Mouse (Mus musculus) gastrocnemius, adult 18-20 months (tissue): ENCODE measurements around the gene Tmem97. TPM values are rescaled to one million over a fixed set of nuclear protein-coding genes. Genes with fewer than 3 reads are reported as not detected.
"Not testable (repeated sequence)": the region's sequence is repeated elsewhere in the genome, so short reads cannot be mapped to it uniquely, and the experiment has no call there.

ENCODE experiments used
- DNase-seq: peaks from one replicate; pipeline ENCODE4 v3.0.0; 2021; ENCODE audit warnings: low spot score
- long read RNA-seq, 2 experiments: library from polyadenylated mRNA; stranded (forward); transcript quantifications; one replicate each; pipeline ENCODE4 v2.0.0; 2021
- total RNA-seq, 2 experiments: library from RNA; stranded (reverse); gene quantifications; 2 replicates each; pipeline ENCODE4 v1.2.3; 2021

Gene Tmem97
- total RNA-seq, result 1 to 10 TPM; 1.0 to 1.5 TPM
- long read RNA-seq, experiment 1, partial matches to known transcripts, result 0 of 4 reads
- long read RNA-seq, experiment 1, other reads (novel, unspliced or antisense), result 0 of 4 reads
- long read RNA-seq, experiment 2, partial matches to known transcripts, result 0 of 1 reads
- long read RNA-seq, experiment 2, other reads (novel, unspliced or antisense), result 1 of 1 reads

- DNase-seq, result peak; percentile 96
These were observed at the start of gene Tmem97 for GRCm38 (mm10) chr11:78550168-78551058. Tmem97 (minus strand) TSS chr11:78550777.

GRCm38 (mm10) chr11:78600051-78600450, 49.5 kb upstream of the Tmem97 start:
- no peak for DNase-seq

DNA sequence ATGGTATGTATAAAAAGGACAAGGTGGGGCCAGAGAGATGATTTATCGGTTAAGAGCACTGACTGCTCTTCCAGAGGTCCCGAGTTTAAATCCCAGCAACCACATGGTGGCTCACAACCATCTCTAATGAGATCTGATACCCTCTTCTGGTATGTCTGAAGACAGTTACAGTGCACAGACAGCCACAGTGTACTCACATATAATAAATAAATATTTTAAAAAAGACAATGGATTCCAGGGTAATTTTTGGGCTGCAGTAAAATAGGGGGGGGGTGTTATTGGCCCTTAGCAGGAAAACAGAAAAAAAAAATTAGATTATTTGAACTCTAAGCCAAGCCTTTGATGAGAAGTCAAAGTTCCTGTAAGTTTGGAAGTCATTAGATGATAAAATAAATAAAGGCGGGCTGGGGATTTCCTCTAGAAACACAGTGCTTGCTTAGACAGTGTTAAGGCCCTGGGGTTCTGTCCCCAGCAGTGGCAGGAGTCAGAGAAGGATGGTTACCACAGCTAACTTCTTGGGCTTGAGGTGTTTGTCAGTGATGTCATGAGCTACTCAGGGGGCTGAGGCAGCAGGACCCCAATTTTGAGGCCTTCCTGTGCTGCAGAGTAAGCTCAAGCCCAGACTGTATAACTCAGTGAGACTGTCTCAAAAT, 48.3 kb upstream of the Tmem97 start:
- DNase-seq, result no peak

DNA sequence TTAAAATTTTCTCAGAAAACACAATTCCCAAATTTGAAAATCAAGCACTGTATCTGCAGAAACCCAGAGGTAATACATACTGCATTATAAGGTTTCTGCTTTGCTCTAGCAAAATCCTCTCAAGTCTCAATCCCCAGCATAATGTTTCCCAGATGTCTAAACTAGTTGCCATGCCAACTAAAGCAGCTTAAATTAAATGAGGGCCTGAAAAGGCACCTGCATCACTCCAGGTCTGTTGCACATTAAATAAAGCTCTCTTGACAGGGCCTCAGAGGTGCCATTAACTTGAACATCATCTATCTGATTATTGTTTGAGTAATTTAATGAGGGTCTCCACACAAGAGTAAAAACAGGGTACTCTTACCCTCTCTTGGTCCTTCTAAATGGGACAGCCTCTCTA, 46.2 kb upstream of the Tmem97 start:
- no peak for DNase-seq

DNA sequence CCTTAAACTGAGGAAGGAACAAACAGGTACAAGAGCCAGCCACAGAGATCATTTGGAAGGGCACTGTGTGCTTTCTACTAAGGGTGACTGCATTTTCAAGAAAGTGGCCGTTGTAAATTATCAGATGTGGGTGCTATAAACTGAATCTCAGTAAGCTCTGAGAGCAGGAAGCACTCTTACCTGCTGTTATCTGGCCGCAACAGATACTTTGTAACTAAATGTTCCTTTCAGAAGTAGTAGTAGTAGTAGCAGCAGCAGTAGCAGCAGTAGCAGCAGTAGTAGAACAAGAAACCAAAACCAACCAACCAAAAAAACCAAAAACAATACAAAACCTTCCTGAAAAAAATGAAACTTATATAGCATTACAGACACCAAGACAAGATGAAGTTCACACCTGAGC, 45.2 kb upstream of the Tmem97 start:
- no peak for DNase-seq

GRCm38 (mm10) chr11:78594271-78594964, 43.8 kb upstream of the Tmem97 start:
- DNase-seq, result no peak

- not testable (repeated sequence) for DNase-seq
These were observed 37.1 kb upstream of the Tmem97 start for GRCm38 (mm10) chr11:78587677-78588076.

DNA sequence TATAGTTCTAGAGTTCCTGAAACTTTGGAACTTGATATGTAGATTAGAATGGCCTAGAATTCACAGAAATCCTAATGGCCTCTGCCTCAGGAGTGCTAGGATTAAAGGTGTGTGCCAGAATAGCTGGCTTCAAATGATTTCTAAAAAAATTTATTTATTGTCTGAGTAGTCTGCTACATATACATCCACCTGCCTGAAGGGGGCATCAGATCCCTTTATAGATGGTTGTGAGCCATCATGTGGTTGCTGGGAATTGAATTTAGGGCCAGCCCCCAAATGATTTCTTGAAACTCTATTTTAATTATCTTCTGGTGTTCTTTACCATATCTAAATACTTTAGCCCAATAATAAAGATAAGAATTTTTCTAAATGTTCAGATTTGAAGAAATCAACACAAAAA, 35.5 kb upstream of the Tmem97 start:
- DNase-seq, result no peak

- no peak for DNase-seq
These were observed 32.3 kb upstream of the Tmem97 start for GRCm38 (mm10) chr11:78582848-78583247.

- no peak for DNase-seq
These were observed 24.4 kb upstream of the Tmem97 start for GRCm38 (mm10) chr11:78574975-78575374.

DNA sequence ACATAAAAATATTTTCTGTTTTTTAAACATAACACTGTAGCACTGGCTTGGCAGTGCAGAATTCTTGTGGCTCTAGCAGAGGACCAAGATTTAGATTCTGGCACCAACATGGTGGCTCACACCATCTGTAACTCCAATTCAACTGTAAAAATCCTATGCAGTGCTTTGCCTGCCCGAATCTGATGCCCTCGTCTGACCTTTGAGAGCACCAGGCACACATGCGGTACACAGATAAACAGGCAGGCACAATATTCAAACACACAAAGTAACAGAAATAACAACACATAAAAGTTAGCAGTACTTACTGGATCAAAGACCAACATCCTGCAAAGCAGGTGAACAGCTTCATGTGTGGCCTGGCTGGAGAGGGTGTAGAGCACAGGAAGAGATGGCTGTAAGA, 24.0 kb upstream of the Tmem97 start:
- no peak for DNase-seq

- DNase-seq, result not testable (repeated sequence)
These were observed 23.5 kb upstream of the Tmem97 start for GRCm38 (mm10) chr11:78574031-78574430.

DNA sequence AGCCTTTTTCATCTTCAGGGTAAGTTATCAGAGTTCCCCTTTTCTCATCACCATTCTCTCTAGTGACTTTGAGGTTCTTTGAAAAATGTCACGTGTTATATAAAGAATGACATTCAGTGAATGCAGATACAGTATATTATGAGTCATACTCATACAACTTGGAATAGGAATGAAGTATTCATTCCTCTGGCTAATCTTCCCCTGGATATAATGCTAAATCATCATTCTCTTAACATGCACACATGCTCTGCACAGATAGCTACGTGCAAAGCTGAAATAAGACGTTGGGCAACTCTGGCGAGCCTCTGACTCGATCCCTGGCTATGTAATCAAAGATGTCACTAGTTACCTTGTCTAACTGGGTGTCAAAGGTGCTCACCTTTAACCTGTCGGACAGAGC, 21.3 kb upstream of the Tmem97 start:
- no peak for DNase-seq

DNA sequence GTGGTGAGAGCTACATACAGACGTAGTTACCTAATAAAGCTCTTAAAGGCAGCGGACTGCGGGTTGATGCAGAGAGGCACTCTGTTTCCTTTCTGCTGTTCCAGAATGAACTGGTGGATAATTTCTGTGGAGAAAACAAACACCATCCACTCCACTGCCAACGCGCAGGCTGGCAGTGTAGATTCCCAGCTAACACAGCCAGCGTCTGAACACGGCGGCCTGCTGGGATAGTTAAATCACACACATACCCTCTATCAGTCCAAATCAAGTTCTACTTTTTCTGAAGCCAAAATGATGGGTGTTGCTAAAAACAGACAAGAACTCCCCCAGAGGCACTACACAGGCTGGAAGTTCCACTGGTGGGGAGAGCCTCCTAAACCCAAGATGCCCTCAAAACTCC, 20.9 kb upstream of the Tmem97 start:
- no peak for DNase-seq

- no peak for DNase-seq
These were observed 19.2 kb upstream of the Tmem97 start for GRCm38 (mm10) chr11:78569806-78570205.

GRCm38 (mm10) chr11:78568827-78569226, 18.2 kb upstream of the Tmem97 start:
- DNase-seq, result no peak

- DNase-seq, result no peak
These were observed 17.0 kb upstream of the Tmem97 start for GRCm38 (mm10) chr11:78567614-78568013.

DNA sequence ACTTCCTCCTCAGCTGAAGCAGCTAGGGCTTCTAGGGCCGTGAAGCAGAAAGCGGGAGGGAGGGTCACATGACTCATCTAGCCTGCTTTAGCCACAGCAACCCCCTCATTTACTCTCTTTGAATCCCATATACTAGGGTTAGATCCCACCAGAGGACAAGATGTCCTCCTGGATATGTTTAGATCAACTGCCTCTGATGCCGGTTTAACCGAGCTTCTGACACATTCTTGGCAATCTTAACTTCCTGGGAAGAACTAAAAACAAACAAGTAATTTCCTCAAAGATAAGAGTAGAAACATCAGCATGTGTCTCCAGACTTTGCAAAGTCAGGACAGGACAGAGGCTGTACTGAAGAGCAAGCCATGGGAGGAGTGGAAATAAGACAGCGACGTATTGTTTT, 16.2 kb upstream of the Tmem97 start:
- DNase-seq, result no peak

GRCm38 (mm10) chr11:78560447-78560846, 9.9 kb upstream of the Tmem97 start:
- peak; percentile 61 for DNase-seq

GRCm38 (mm10) chr11:78557241-78557640, 6.7 kb upstream of the Tmem97 start:
- DNase-seq, result no peak

DNA sequence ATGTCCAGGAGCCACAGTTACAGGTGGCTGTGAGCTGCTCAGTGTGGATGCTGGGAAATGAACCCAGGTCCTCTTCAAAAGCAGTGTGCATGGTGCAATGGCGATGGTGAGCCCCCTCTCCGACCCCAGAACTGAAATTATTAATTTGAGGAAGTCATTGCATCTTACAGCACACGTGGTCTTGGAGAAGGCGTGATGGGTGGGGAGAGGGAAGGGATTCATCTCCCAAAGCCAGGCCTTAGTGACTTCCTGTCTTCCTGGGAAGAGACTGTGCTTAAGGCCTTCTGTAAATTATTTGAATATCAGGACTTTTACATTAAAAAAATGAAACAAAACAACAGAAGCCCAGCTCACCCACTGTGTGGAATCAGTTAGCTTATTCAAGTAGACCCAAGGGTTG, 5.5 kb upstream of the Tmem97 start:
- no peak for DNase-seq

DNA sequence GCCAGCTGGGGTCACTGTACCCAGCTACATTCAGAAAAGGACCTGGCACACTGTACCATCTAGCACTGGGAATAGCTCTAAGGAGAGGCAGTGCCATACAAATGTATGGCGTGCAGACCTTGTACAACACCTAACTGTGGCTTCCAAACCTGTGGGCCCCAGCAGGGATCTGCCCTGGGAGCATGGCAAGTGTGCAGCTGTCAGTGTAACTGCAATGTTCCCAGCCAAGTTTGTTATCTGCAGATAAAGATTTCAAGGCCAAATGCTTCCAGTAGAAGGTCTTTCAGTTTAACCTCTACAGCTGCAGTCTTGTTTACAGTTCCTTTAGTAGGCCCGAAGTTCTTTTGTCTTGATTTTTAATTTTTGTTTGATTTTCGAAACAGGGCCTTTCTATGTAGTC, 5.0 kb upstream of the Tmem97 start:
- no peak for DNase-seq
